Mouse (Mus musculus) stomach, postnatal 0 days (tissue): ENCODE results near the gene Hyal6.

Experiments used
- CTCF ChIP-seq: IDR thresholded peaks from 2 replicates; pipeline ENCODE4 v1.5.1; 2016; ENCODE audit warnings: antibody characterized with exemption, low read depth, mild to moderate bottlenecking, moderate library complexity
- EP300 ChIP-seq: optimal IDR thresholded peaks from 2 replicates; pipeline ENCODE3; 2016; ENCODE audit warnings: antibody characterized with exemption

- TF ChIP-seq CTCF (no peak), EP300 (no peak)
These were observed 33.2 kb downstream of the Hyal6 start for GRCm38 (mm10) chr6:24766261-24766660.
